In the genomic region with DNA sequence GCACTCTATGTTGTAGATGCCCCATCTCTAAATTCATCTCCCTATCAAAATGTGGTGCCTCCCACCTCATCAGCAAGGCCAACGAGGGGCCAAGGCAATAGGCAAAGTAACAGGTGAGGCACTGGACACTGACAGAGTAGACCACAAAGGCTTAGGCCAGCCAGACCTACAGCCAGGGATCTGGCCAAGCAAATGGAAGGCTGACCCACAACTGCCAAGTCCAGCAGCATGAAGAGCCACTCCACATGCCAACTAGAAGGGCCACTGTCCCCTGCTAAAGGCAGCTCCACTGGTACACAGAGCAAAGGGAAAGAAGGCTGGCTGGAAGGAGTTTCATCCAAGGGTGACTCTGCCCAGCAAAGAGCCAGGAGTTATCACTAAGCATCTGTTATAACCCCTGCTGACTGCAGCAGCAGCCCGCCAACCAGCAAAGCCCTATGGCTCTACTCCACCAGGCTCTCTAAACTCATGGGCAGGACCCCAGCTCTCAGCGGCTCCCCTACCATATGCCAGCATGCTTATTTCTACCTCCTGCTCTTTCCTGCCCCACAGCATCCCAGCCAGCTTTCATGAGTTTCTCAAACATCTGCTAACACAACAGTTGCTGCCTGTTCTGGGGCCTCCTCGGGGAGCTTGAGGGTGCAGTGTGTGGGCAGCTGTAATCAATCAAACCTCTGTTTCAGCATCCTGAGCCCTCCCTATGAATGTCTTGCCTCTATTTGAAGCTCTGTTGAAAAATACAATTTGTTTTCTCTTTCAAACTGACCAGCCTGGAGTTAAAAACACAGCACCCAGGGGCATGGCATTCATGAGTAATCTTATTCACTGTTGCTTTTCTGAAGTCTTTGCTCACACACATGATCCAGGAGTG, we compare ENCODE assay signal across 7 mouse cellular contexts. TPM values are rescaled to one million over a fixed set of nuclear protein-coding genes. Genes with fewer than 3 reads are reported as not detected.
DNase-seq lines count a peak whose midpoint lies in the region; ATAC-seq and TF ChIP-seq lines count a peak whose summit lies in the region.

No protein-coding gene starts in this region.

- H3K4me2 ChIP-seq in hindbrain, embryonic 14.5 days (replicated peaks) = no peak overlapping the region
- peak overlapping the region; percentile 45 for H3K4me2 ChIP-seq in myocyte (ENCODE audit: low read depth)

- 55% methylated on average over 4 of the region's 4 CpGs for WGBS in hindbrain, embryonic 14.5 days

- no peak for TF ChIP-seq CTCF in layer of hippocampus, adult 2 months (conservative IDR thresholded peaks at IDR 0.05)

- no peak for DNase-seq in layer of hippocampus, adult 2 months (ENCODE audit: low spot score in 2 of 2)
- no peak for DNase-seq in layer of hippocampus, adult 18-20 months (ENCODE audit: low spot score in 2 of 2)
- DNase-seq in fibroblast of lung, adult 2 months (ENCODE audit: low read depth) = peak; percentile 69
- DNase-seq in hindbrain, embryonic 14.5 days (ENCODE audit: low spot score) = peak; percentile 41
- DNase-seq in left cerebral cortex, postnatal 10 days (ENCODE audit: extremely low spot score in 1 of 2, low spot score in 2 of 2) = no peak

- H3K9ac ChIP-seq in hindbrain, embryonic 14.5 days = no peak overlapping the region

- no peaks in the 10 kb centered on the region for H3K27me3 ChIP-seq in hindbrain, embryonic 14.5 days (ENCODE audit: control insufficient read depth, insufficient read depth, low read length)
- no peaks in the 10 kb centered on the region for H3K27me3 ChIP-seq in myocyte (ENCODE audit: control insufficient read depth, insufficient read depth, insufficient read length)

- H3K9me3 ChIP-seq in hindbrain, embryonic 14.5 days (ENCODE audit: control insufficient read depth, low read length) = no peaks in the 10 kb centered on the region

- no peak overlapping the region for H3K4me3 ChIP-seq in layer of hippocampus, adult 2 months
- no peak overlapping the region for H3K4me3 ChIP-seq in hindbrain, embryonic 14.5 days (replicated peaks; ENCODE audit: low read length)
- no peak overlapping the region for H3K4me3 ChIP-seq in myocyte

- intact Hi-C loops in left cerebral cortex, postnatal 10 days (cut with DNase I) = no loop called here

- H3K36me3 ChIP-seq in hindbrain, embryonic 14.5 days (replicated peaks; ENCODE audit: control insufficient read depth, insufficient read depth) = peaks cover 17% of the 10 kb centered on the region
- H3K36me3 ChIP-seq in myocyte (ENCODE audit: control insufficient read depth, insufficient read depth) = peaks cover 11% of the 10 kb centered on the region

- peak; percentile 65; the same call in 1 of the 2 replicates for ATAC-seq in hindbrain, embryonic 14.5 days (ENCODE audit: low FRiP score)
- no peak for ATAC-seq in CD4-positive, CD25-positive, alpha-beta regulatory T cell, adult 4 months

- H3K4me1 ChIP-seq in hindbrain, embryonic 14.5 days (replicated peaks; ENCODE audit: control insufficient read depth, insufficient read depth, low read length) = peaks cover 16% of the 10 kb centered on the region

- peak overlapping the region; percentile 39 for H3K27ac ChIP-seq in layer of hippocampus, adult 2 months
- H3K27ac ChIP-seq in hindbrain, embryonic 14.5 days = peak overlapping the region; percentile 60

- TF ChIP-seq POLR2A in myocyte (IDR thresholded peaks at IDR 0.05; ENCODE audit: insufficient read length, low read depth) = no peak

- no peak overlapping the region for H3ac ChIP-seq in myocyte (ENCODE audit: control insufficient read depth, insufficient read length)

- H3K79me2 ChIP-seq in myocyte (ENCODE audit: control insufficient read depth, insufficient read depth) = no peaks in the 10 kb centered on the region

TF ChIP-seq in myocyte, 11 proteins besides CTCF, POLR2A, EP300 and RAD21:
- TF ChIP-seq POLR2AphosphoS2 (IDR thresholded peaks at IDR 0.05; ENCODE audit: insufficient read length, low read depth) (no peak), MYOG (IDR thresholded peaks at IDR 0.05; ENCODE audit: control insufficient read depth in 1 of 3, insufficient read depth in 1 of 3, insufficient read length in 2 of 3, low read depth in 2 of 3) (peak in 1 of 3 experiments; percentile 18), TCF12 (IDR thresholded peaks at IDR 0.05; ENCODE audit: insufficient read depth, poor library complexity, severe bottlenecking) (no peak), E2F4 (IDR thresholded peaks at IDR 0.05; ENCODE audit: insufficient read depth) (no peak), SRF (IDR thresholded peaks at IDR 0.05; ENCODE audit: control insufficient read depth, insufficient read length, low read depth) (no peak), TCF3 (IDR thresholded peaks at IDR 0.05; ENCODE audit: insufficient read length, low read depth) (no peak), CEBPB (IDR thresholded peaks at IDR 0.05; ENCODE audit: insufficient read depth, poor library complexity, severe bottlenecking) (no peak), USF1 (IDR thresholded peaks at IDR 0.05; ENCODE audit: low read depth) (no peak), REST (IDR thresholded peaks at IDR 0.05; ENCODE audit: insufficient read depth, insufficient read length) (no peak), MYOD1 (IDR thresholded peaks at IDR 0.05; ENCODE audit: control insufficient read depth in 1 of 3, insufficient read length in 2 of 3, low read depth in 2 of 3) (peak in 2 of 3 experiments; percentile 45 to 56), MAX (IDR thresholded peaks at IDR 0.05; ENCODE audit: low read depth) (no peak)
TF ChIP-seq in myocyte: peak in this region for 2.

RNA-seq across cellular contexts. Expression of a gene that starts 59.9 kb away (rescaled TPM):
- total RNA-seq in layer of hippocampus, adult 2 months (2021) = 10 to 100 TPM; 42.3 to 54.8 TPM
- total RNA-seq in layer of hippocampus, adult 18-20 months (2021) = 10 to 100 TPM; 50.6 to 51.7 TPM
- polyA plus RNA-seq in hindbrain, embryonic 14.5 days (2014; fragmentation: Nextera tagmentation; extraction: Ambion mirVana) = 13.3 and 16.6 TPM in 2 replicates
- polyA plus RNA-seq in myocyte (2012; fragmentation: generic; extraction: Trizol) = 26.5 TPM
- 100 to 1,000 TPM in 1 of 2 experiments, 10 to 100 TPM in 1; 73.4 to 102 TPM for polyA plus RNA-seq in CD4-positive, CD25-positive, alpha-beta regulatory T cell, adult 4 months (2017; shearing (Covaris generic))
- 10 to 100 TPM; 13.9 to 14.5 TPM for total RNA-seq in left cerebral cortex, postnatal 10 days (2021)

Comparison
In these comparisons a context has a peak if more than half of its experiments do, and no peak if none do; other contexts are left out.
1. DNase-seq: peak in fibroblast of lung, adult 2 months (single experiment) and hindbrain, embryonic 14.5 days (single experiment); none in layer of hippocampus, adult 2 months (0 of 2), layer of hippocampus, adult 18-20 months (0 of 2) and left cerebral cortex, postnatal 10 days (0 of 2).